Mouse (Mus musculus): Measurements from ENCODE around the gene Sec23ip. TPM values are rescaled to one million over a fixed set of nuclear protein-coding genes. Genes with fewer than 3 reads are reported as not detected.

The Sec23ip gene
- total and polyA plus RNA-seq, 2 experiments from 2014 or later, result 10.6 to 20.2 TPM

DNA sequence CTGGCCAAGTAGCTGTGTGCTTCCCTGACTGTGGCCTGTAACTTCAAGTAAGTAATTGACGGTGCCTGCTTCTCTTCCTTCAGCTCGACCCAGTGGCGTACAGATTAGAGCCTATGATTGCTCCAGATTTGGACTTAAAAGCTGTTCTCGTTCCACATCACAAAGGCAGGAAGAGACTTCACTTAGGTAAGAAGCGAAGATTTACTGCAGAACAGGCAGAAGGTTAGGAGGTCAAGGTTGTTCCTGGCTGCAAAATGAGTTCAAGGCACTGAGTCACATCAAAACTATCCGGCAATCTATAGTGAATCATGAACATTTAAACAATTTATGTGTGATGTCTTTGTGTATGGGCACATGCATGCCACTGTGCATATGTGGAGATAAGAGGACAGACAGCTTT is 32.5 kb downstream of the Sec23ip start:
- H3K27ac ChIP-seq (ENCODE audit: low read depth), result no peak overlapping the region
- DNase-seq (ENCODE audit: low spot score), result no peak
- H3K27me3 ChIP-seq (ENCODE audit: control insufficient read depth, insufficient read depth, low read length), result no peaks in the 10 kb centered on the region
- no peaks in the 10 kb centered on the region for H3K9me3 ChIP-seq (replicated peaks; ENCODE audit: control insufficient read depth, low read length)
- no peak for TF ChIP-seq CTCF (IDR thresholded peaks at IDR 0.05; ENCODE audit: low read depth)
- H3K4me2 ChIP-seq (ENCODE audit: low read depth, low read length), result no peak overlapping the region
- H3K4me3 ChIP-seq (ENCODE audit: low read depth, low read length), result no peak overlapping the region
- WGBS, result 80% methylated on average over 6 of the region's 6 CpGs
- ATAC-seq (ENCODE audit: insufficient read depth, low read depth), result no peak
- H3K4me1 ChIP-seq (ENCODE audit: control insufficient read depth, insufficient read depth), result no peaks in the 10 kb centered on the region
- peaks cover 97% of the 10 kb centered on the region for H3K36me3 ChIP-seq (replicated peaks; ENCODE audit: control insufficient read depth, insufficient read depth, low read length)
- no peak overlapping the region for H3K9ac ChIP-seq (replicated peaks; ENCODE audit: low read depth, low read length)

DNA sequence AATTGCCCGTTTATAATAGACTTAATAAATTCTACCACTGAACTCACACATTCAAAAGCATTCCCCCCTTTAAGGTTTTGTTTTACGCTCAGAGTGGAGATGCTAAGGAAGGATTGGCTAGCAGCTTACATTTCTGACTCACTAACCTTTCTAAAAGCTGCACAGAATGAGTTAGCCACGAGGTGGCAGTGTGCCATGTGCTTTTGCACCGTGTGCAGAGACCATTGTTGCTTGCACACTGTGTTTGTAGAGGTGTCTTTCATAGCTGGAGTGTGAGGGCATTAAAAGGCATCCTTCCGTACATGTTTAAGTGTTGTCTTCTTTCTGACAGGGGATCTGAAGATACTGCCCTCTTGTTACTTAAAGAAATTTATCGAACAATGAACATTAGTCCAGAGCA is 34.6 kb downstream of the Sec23ip start:
- no peak overlapping the region for H3K4me3 ChIP-seq (ENCODE audit: low read depth, low read length)
- DNase-seq (ENCODE audit: low spot score) (peak; percentile 53), ATAC-seq (ENCODE audit: insufficient read depth, low read depth) (no peak)
- WGBS, result 49% methylated on average over 6 of the region's 6 CpGs
- H3K27ac ChIP-seq (ENCODE audit: low read depth), result no peak overlapping the region
- H3K9ac ChIP-seq (replicated peaks; ENCODE audit: low read depth, low read length), result no peak overlapping the region
- no peaks in the 10 kb centered on the region for H3K9me3 ChIP-seq (replicated peaks; ENCODE audit: control insufficient read depth, low read length)
- H3K36me3 ChIP-seq (replicated peaks; ENCODE audit: control insufficient read depth, insufficient read depth, low read length), result peaks cover 93% of the 10 kb centered on the region
- no peak overlapping the region for H3K4me2 ChIP-seq (ENCODE audit: low read depth, low read length)
- no peaks in the 10 kb centered on the region for H3K4me1 ChIP-seq (ENCODE audit: control insufficient read depth, insufficient read depth)
- TF ChIP-seq EP300 (IDR thresholded peaks at IDR 0.05; ENCODE audit: low read depth), result no peak
- TF ChIP-seq CTCF (IDR thresholded peaks at IDR 0.05; ENCODE audit: low read depth), result peak; percentile 79
- no peaks in the 10 kb centered on the region for H3K27me3 ChIP-seq (ENCODE audit: control insufficient read depth, insufficient read depth, low read length)

GRCm38 (mm10) chr7:128781846-128782245 is 37.1 kb downstream of the Sec23ip start:
- no peak for DNase-seq (ENCODE audit: low spot score)
- no peak for ATAC-seq (ENCODE audit: insufficient read depth, low read depth)
- Histone ChIP-seq H3K4me1 (ENCODE audit: control insufficient read depth, insufficient read depth) (no peaks in the 10 kb centered on the region), H3K9me3 (replicated peaks; ENCODE audit: control insufficient read depth, low read length) (no peaks in the 10 kb centered on the region), H3K4me3 (ENCODE audit: low read depth, low read length) (no peak overlapping the region), H3K27me3 (ENCODE audit: control insufficient read depth, insufficient read depth, low read length) (no peaks in the 10 kb centered on the region), H3K9ac (replicated peaks; ENCODE audit: low read depth, low read length) (no peak overlapping the region), H3K4me2 (ENCODE audit: low read depth, low read length) (no peak overlapping the region), H3K36me3 (replicated peaks; ENCODE audit: control insufficient read depth, insufficient read depth, low read length) (peaks cover 90% of the 10 kb centered on the region), H3K27ac (ENCODE audit: low read depth) (no peak overlapping the region)
- TF ChIP-seq CTCF (IDR thresholded peaks at IDR 0.05; ENCODE audit: low read depth), result no peak
- TF ChIP-seq EP300 (IDR thresholded peaks at IDR 0.05; ENCODE audit: low read depth), result no peak
- WGBS, result 96% methylated on average over 3 of the region's 3 CpGs

GRCm38 (mm10) chr7:128790045-128790444 is 45.3 kb downstream of the Sec23ip start:
- no peaks in the 10 kb centered on the region for H3K27me3 ChIP-seq (ENCODE audit: control insufficient read depth, insufficient read depth, low read length)
- ATAC-seq (ENCODE audit: insufficient read depth, low read depth) (0 out of 2 replicates have a peak, but pooled peaks have one; percentile 20), DNase-seq (ENCODE audit: low spot score) (no peak)
- no peaks in the 10 kb centered on the region for H3K9me3 ChIP-seq (replicated peaks; ENCODE audit: control insufficient read depth, low read length)
- peaks cover 16% of the 10 kb centered on the region for H3K36me3 ChIP-seq (replicated peaks; ENCODE audit: control insufficient read depth, insufficient read depth, low read length)
- no peak overlapping the region for H3K4me3 ChIP-seq (ENCODE audit: low read depth, low read length)
- H3K9ac ChIP-seq (replicated peaks; ENCODE audit: low read depth, low read length), result no peak overlapping the region
- 75% methylated on average over 4 of the region's 4 CpGs for WGBS
- no peaks in the 10 kb centered on the region for H3K4me1 ChIP-seq (ENCODE audit: control insufficient read depth, insufficient read depth)
- H3K27ac ChIP-seq (ENCODE audit: low read depth), result no peak overlapping the region
- H3K4me2 ChIP-seq (ENCODE audit: low read depth, low read length), result no peak overlapping the region
- no peak for TF ChIP-seq CTCF (IDR thresholded peaks at IDR 0.05; ENCODE audit: low read depth)

GRCm38 (mm10) chr7:128793464-128793863 is 48.7 kb downstream of the Sec23ip start:
- WGBS, result 64% methylated on average over 4 of the region's 4 CpGs
- no peak for TF ChIP-seq CTCF (IDR thresholded peaks at IDR 0.05; ENCODE audit: low read depth)
- TF ChIP-seq EP300 (IDR thresholded peaks at IDR 0.05; ENCODE audit: low read depth), result no peak

GRCm38 (mm10) chr7:128824986-128825563 is 80.3 kb downstream of the Sec23ip start:
- no peak overlapping the region for H3K4me3 ChIP-seq (ENCODE audit: low read depth, low read length)
- H3K27me3 ChIP-seq (ENCODE audit: control insufficient read depth, insufficient read depth, low read length), result no peaks in the 10 kb centered on the region
- no peak overlapping the region for H3K27ac ChIP-seq (ENCODE audit: low read depth)
- ATAC-seq (ENCODE audit: insufficient read depth, low read depth) (no peak), DNase-seq (ENCODE audit: low spot score) (no peak)
- H3K4me2 ChIP-seq (ENCODE audit: low read depth, low read length), result no peak overlapping the region
- H3K4me1 ChIP-seq (ENCODE audit: control insufficient read depth, insufficient read depth), result no peaks in the 10 kb centered on the region
- H3K9ac ChIP-seq (replicated peaks; ENCODE audit: low read depth, low read length), result no peak overlapping the region
- H3K36me3 ChIP-seq (replicated peaks; ENCODE audit: control insufficient read depth, insufficient read depth, low read length), result no peaks in the 10 kb centered on the region
- TF ChIP-seq CTCF (IDR thresholded peaks at IDR 0.05; ENCODE audit: low read depth) (no peak), EP300 (IDR thresholded peaks at IDR 0.05; ENCODE audit: low read depth) (no peak)
- WGBS, result 61% methylated on average over 5 of the region's 5 CpGs
- H3K9me3 ChIP-seq (replicated peaks; ENCODE audit: control insufficient read depth, low read length), result no peaks in the 10 kb centered on the region

More at GRCm38 (mm10) chr7:128793464-128793863, 48.7 kb downstream of the Sec23ip start:
- no peaks in the 10 kb centered on the region for H3K4me1 ChIP-seq (ENCODE audit: control insufficient read depth, insufficient read depth)
- no peak overlapping the region for H3K9ac ChIP-seq (replicated peaks; ENCODE audit: low read depth, low read length)
- no peak for DNase-seq (ENCODE audit: low spot score)
- no peaks in the 10 kb centered on the region for H3K36me3 ChIP-seq (replicated peaks; ENCODE audit: control insufficient read depth, insufficient read depth, low read length)
- no peak for ATAC-seq (ENCODE audit: insufficient read depth, low read depth)
- no peak overlapping the region for H3K4me2 ChIP-seq (ENCODE audit: low read depth, low read length)
- H3K27me3 ChIP-seq (ENCODE audit: control insufficient read depth, insufficient read depth, low read length), result no peaks in the 10 kb centered on the region
- no peaks in the 10 kb centered on the region for H3K9me3 ChIP-seq (replicated peaks; ENCODE audit: control insufficient read depth, low read length)
- no peak overlapping the region for H3K27ac ChIP-seq (ENCODE audit: low read depth)
- H3K4me3 ChIP-seq (ENCODE audit: low read depth, low read length), result no peak overlapping the region
